Mouse (Mus musculus) hindbrain, embryonic 10.5 days (tissue): Measurements from ENCODE around the gene Ctnnbip1. TPM values are rescaled to one million over a fixed set of nuclear protein-coding genes. Genes with fewer than 3 reads are reported as not detected.

ENCODE experiments used
- DNase-seq: peaks from one replicate; pipeline ENCODE4 v3.0.0-alpha.2; 2017; ENCODE audit warnings: low spot score
- H3K27ac ChIP-seq: fragments of 300-500 bp; sonication (generic); 2 replicates; pipeline ENCODE4 v1.5.1; 2016; ENCODE audit warnings: mild to moderate bottlenecking, moderate library complexity
- H3K27me3 ChIP-seq: fragments of 300-500 bp; sonication (generic); 2 replicates; pipeline ENCODE4 v1.6.1; 2016; ENCODE audit warnings: mild to moderate bottlenecking; ENCODE audit not compliant: poor library complexity, insufficient read depth, severe bottlenecking
- H3K36me3 ChIP-seq: fragments of 300-500 bp; sonication (generic); 2 replicates; pipeline ENCODE4 v1.6.1; 2016; ENCODE audit warnings: mild to moderate bottlenecking, moderate library complexity
- H3K4me1 ChIP-seq: fragments of 300-500 bp; sonication (generic); replicated peaks from 2 replicates; pipeline ENCODE4 v1.6.1; 2016; ENCODE audit warnings: mild to moderate bottlenecking
- H3K4me3 ChIP-seq: fragments of 300-500 bp; sonication (generic); 2 replicates; pipeline ENCODE4 v1.5.1; 2016; ENCODE audit warnings: mild to moderate bottlenecking, moderate library complexity
- H3K9me3 ChIP-seq: fragments of 300-500 bp; sonication (generic); 2 replicates; pipeline ENCODE4 v1.6.1; 2016; ENCODE audit warnings: mild to moderate bottlenecking, moderate library complexity
- WGBS: fragments of 180-500 bp; shearing (Covaris S2); methylation state at CpG from one replicate; pipeline ENCODE4 v1.1.7; 2016; 5-methylcytosine and 5-hydroxymethylcytosine counted together
- polyA plus RNA-seq: library from polyadenylated mRNA; unstranded; fragments of >200 nt; fragmentation: Nextera tagmentation; extraction: Ambion mirVana; gene quantifications from 2 replicates; pipeline ENCODE4 v1.2.1, GENCODE M21; 2016

Gene Ctnnbip1
- 62.7 and 68.2 TPM in 2 replicates for polyA plus RNA-seq

GRCm38 (mm10) chr4:149517868-149518340 is at the start of gene Ctnnbip1:
Gene Ctnnbip1, plus strand, starts transcription at chr4:149518236.
- Histone ChIP-seq H3K9me3 (no peaks in the 10 kb centered on the region), H3K36me3 (no peaks in the 10 kb centered on the region), H3K27me3 (no peaks in the 10 kb centered on the region), H3K27ac (peak within 1 kb of the TSS; percentile 92), H3K4me3 (peak within 1 kb of the TSS; percentile 84), H3K4me1 (peaks cover 40% of the 10 kb centered on the region)
- DNase-seq, result peak; percentile 98
- WGBS, result under 1% methylated on average over 45 of the region's 46 CpGs

- H3K36me3 ChIP-seq, result peaks cover 63% of the 10 kb centered on the region
These were observed 48.5 kb upstream of the Ctnnbip1 start for GRCm38 (mm10) chr4:149469557-149469956.

GRCm38 (mm10) chr4:149475096-149475495 is 42.9 kb upstream of the Ctnnbip1 start:
- H3K36me3 ChIP-seq, result peaks cover 41% of the 10 kb centered on the region
- DNase-seq, result no peak
- H3K27ac ChIP-seq, result no peak overlapping the region
- peaks cover 5% of the 10 kb centered on the region; the same call in 1 of the 2 replicates for H3K9me3 ChIP-seq
- no peak overlapping the region for H3K4me3 ChIP-seq
- H3K4me1 ChIP-seq, result no peaks in the 10 kb centered on the region
- WGBS, result 86% methylated on average over 7 of the region's 7 CpGs
- no peaks in the 10 kb centered on the region for H3K27me3 ChIP-seq

More at GRCm38 (mm10) chr4:149469557-149469956, 48.5 kb upstream of the Ctnnbip1 start:
- peaks cover 5% of the 10 kb centered on the region; the same call in 1 of the 2 replicates for H3K9me3 ChIP-seq
- 97% methylated on average over 3 of the region's 3 CpGs for WGBS
- no peak for DNase-seq
- no peaks in the 10 kb centered on the region for H3K27me3 ChIP-seq
- no peak overlapping the region for H3K27ac ChIP-seq
- no peaks in the 10 kb centered on the region for H3K4me1 ChIP-seq
- no peak overlapping the region for H3K4me3 ChIP-seq

GRCm38 (mm10) chr4:149477078-149477477 is 41.0 kb upstream of the Ctnnbip1 start, which contains the start of gene Tmem274:
Gene Tmem274, plus strand, starts transcription at chr4:149477378.
- H3K4me1 ChIP-seq, result no peaks in the 10 kb centered on the region
- WGBS, result 88% methylated on average over 11 of the region's 11 CpGs
- peaks cover 5% of the 10 kb centered on the region; the same call in 1 of the 2 replicates for H3K9me3 ChIP-seq
- no peak for DNase-seq
- peak within 1 kb of the TSS; percentile 50; the same call in 1 of the 2 replicates for H3K27ac ChIP-seq
- no peak within 1 kb of the TSS for H3K4me3 ChIP-seq
- H3K36me3 ChIP-seq, result peaks cover 28% of the 10 kb centered on the region
- no peaks in the 10 kb centered on the region for H3K27me3 ChIP-seq

- 59% methylated on average over 3 of the region's 3 CpGs for WGBS
- Histone ChIP-seq H3K27me3 (no peaks in the 10 kb centered on the region), H3K9me3 (no peaks in the 10 kb centered on the region), H3K4me3 (peak overlapping the region; percentile 75), H3K4me1 (peaks cover 30% of the 10 kb centered on the region), H3K27ac (peak overlapping the region; percentile 92), H3K36me3 (peaks cover 30% of the 10 kb centered on the region)
- no peak for DNase-seq
These were observed 33.5 kb upstream of the Ctnnbip1 start for GRCm38 (mm10) chr4:149484566-149484965.

GRCm38 (mm10) chr4:149485053-149485824 is 32.8 kb upstream of the Ctnnbip1 start, which contains the start of the genes Nmnat1 and Lzic:
Gene Nmnat1, minus strand, starts transcription at chr4:149485202.
Gene Lzic, plus strand, starts transcription at chr4:149485229.
- peaks cover 37% of the 10 kb centered on the region for H3K36me3 ChIP-seq
- DNase-seq, result peak; percentile 97
- peak within 1 kb of the TSS; percentile 75 for H3K4me3 ChIP-seq
- H3K9me3 ChIP-seq, result no peaks in the 10 kb centered on the region
- under 1% methylated on average over 60 of the region's 60 CpGs for WGBS
- H3K27ac ChIP-seq, result peak within 1 kb of the TSS; percentile 92
- peaks cover 30% of the 10 kb centered on the region for H3K4me1 ChIP-seq
- H3K27me3 ChIP-seq, result no peaks in the 10 kb centered on the region

GRCm38 (mm10) chr4:149485825-149486206 is 32.2 kb upstream of the Ctnnbip1 start:
- peaks cover 30% of the 10 kb centered on the region for H3K4me1 ChIP-seq
- H3K4me3 ChIP-seq, result peak overlapping the region; percentile 75
- H3K36me3 ChIP-seq, result peaks cover 42% of the 10 kb centered on the region
- H3K27me3 ChIP-seq, result no peaks in the 10 kb centered on the region
- no peaks in the 10 kb centered on the region for H3K9me3 ChIP-seq
- DNase-seq, result peak; percentile 31
- under 1% methylated on average over 10 of the region's 10 CpGs for WGBS
- H3K27ac ChIP-seq, result peak overlapping the region; percentile 92

- DNase-seq, result no peak
- Histone ChIP-seq H3K4me1 (peaks cover 30% of the 10 kb centered on the region), H3K36me3 (peaks cover 61% of the 10 kb centered on the region), H3K27me3 (no peaks in the 10 kb centered on the region), H3K27ac (no peak overlapping the region), H3K4me3 (no peak overlapping the region), H3K9me3 (no peaks in the 10 kb centered on the region)
- 94% methylated on average over 12 of the region's 12 CpGs for WGBS
These were observed 30.3 kb upstream of the Ctnnbip1 start for GRCm38 (mm10) chr4:149487729-149488128.

GRCm38 (mm10) chr4:149489415-149490240 is 28.4 kb upstream of the Ctnnbip1 start:
- Histone ChIP-seq H3K36me3 (peaks cover 80% of the 10 kb centered on the region), H3K4me3 (no peak overlapping the region), H3K9me3 (no peaks in the 10 kb centered on the region), H3K4me1 (peaks cover 21% of the 10 kb centered on the region), H3K27me3 (no peaks in the 10 kb centered on the region), H3K27ac (no peak overlapping the region)
- 96% methylated on average over 14 of the region's 14 CpGs for WGBS
- no peak for DNase-seq

GRCm38 (mm10) chr4:149491151-149491550 is 26.9 kb upstream of the Ctnnbip1 start:
- Histone ChIP-seq H3K4me3 (no peak overlapping the region), H3K27me3 (no peaks in the 10 kb centered on the region), H3K9me3 (no peaks in the 10 kb centered on the region), H3K36me3 (peaks cover 93% of the 10 kb centered on the region), H3K27ac (no peak overlapping the region), H3K4me1 (peaks cover 17% of the 10 kb centered on the region)
- no peak for DNase-seq
- 97% methylated on average over 3 of the region's 3 CpGs for WGBS

- no peaks in the 10 kb centered on the region for H3K27me3 ChIP-seq
- peaks cover 92% of the 10 kb centered on the region for H3K36me3 ChIP-seq
- H3K4me3 ChIP-seq, result no peak overlapping the region; the same call in 1 of the 2 replicates
- 13% methylated on average over 2 of the region's 2 CpGs for WGBS
- H3K9me3 ChIP-seq, result no peaks in the 10 kb centered on the region
- DNase-seq, result peak; percentile 65
- H3K4me1 ChIP-seq, result peaks cover 25% of the 10 kb centered on the region
- peak overlapping the region; percentile 84 for H3K27ac ChIP-seq
These were observed 21.4 kb upstream of the Ctnnbip1 start for GRCm38 (mm10) chr4:149496612-149497011.

- Histone ChIP-seq H3K4me1 (peaks cover 25% of the 10 kb centered on the region), H3K27ac (no peak overlapping the region)
These were observed 19.1 kb upstream of the Ctnnbip1 start for GRCm38 (mm10) chr4:149498901-149499300.

More at GRCm38 (mm10) chr4:149498901-149499300, 19.1 kb upstream of the Ctnnbip1 start:
- Histone ChIP-seq H3K4me3 (no peak overlapping the region), H3K27me3 (no peaks in the 10 kb centered on the region), H3K9me3 (no peaks in the 10 kb centered on the region), H3K36me3 (peaks cover 86% of the 10 kb centered on the region)
- 87% methylated on average over 8 of the region's 8 CpGs for WGBS
- no peak for DNase-seq
